Mouse (Mus musculus) kidney, postnatal 25 days (tissue): ENCODE data around the gene Slc25a26.
A peak's percentile ranks its signal among the peaks of the same experiment; 100 is the strongest.

ENCODE experiments used
- DNase-seq, 2 experiments: peaks; one replicate each; pipeline ENCODE4 v3.0.0; 2021; ENCODE audit warnings: mixed read lengths in 2 of 2

The Slc25a26 gene

GRCm38 (mm10) chr6:94604072-94604471, 103.9 kb downstream of the Slc25a26 start:
- no peak for DNase-seq

- DNase-seq = no peak
Observed at GRCm38 (mm10) chr6:94604546-94604945, 104.4 kb downstream of the Slc25a26 start.

- DNase-seq = peak; percentile 39 to 73
Observed at GRCm38 (mm10) chr6:94613235-94613895, 113.2 kb downstream of the Slc25a26 start.

GRCm38 (mm10) chr6:94614346-94614745, 114.2 kb downstream of the Slc25a26 start:
- peak in 1 of 2 experiments; percentile 60 for DNase-seq

- peak; percentile 30 to 65 for DNase-seq
Observed at GRCm38 (mm10) chr6:94615936-94616335, 115.8 kb downstream of the Slc25a26 start.

- no peak for DNase-seq
Observed at GRCm38 (mm10) chr6:94618671-94619070, 118.5 kb downstream of the Slc25a26 start.

GRCm38 (mm10) chr6:94620287-94620686, 120.2 kb downstream of the Slc25a26 start:
- DNase-seq = no peak

- DNase-seq = no peak
Observed at GRCm38 (mm10) chr6:94620801-94621301, 120.7 kb downstream of the Slc25a26 start.

GRCm38 (mm10) chr6:94622983-94623382, 122.9 kb downstream of the Slc25a26 start:
- DNase-seq = peak; percentile 64 to 81

GRCm38 (mm10) chr6:94624543-94624942, 124.4 kb downstream of the Slc25a26 start:
- no peak for DNase-seq

GRCm38 (mm10) chr6:94625896-94626295, 125.8 kb downstream of the Slc25a26 start:
- DNase-seq = no peak

GRCm38 (mm10) chr6:94626807-94627206, 126.7 kb downstream of the Slc25a26 start:
- no peak for DNase-seq

- no peak for DNase-seq
Observed at GRCm38 (mm10) chr6:94627714-94628595, 127.8 kb downstream of the Slc25a26 start.

GRCm38 (mm10) chr6:94628787-94629186, 128.7 kb downstream of the Slc25a26 start:
- DNase-seq = no peak

GRCm38 (mm10) chr6:94631051-94631778, 131.1 kb downstream of the Slc25a26 start:
- no peak for DNase-seq

- DNase-seq = no peak
Observed at GRCm38 (mm10) chr6:94631779-94632082, 131.6 kb downstream of the Slc25a26 start.

- DNase-seq = no peak
Observed at GRCm38 (mm10) chr6:94634274-94634673, 134.1 kb downstream of the Slc25a26 start.

- no peak for DNase-seq
Observed at GRCm38 (mm10) chr6:94634710-94635109, 134.6 kb downstream of the Slc25a26 start.

- no peak for DNase-seq
Observed at GRCm38 (mm10) chr6:94635343-94635742, 135.2 kb downstream of the Slc25a26 start.

GRCm38 (mm10) chr6:94637024-94637434, 136.9 kb downstream of the Slc25a26 start:
- no peak for DNase-seq

GRCm38 (mm10) chr6:94640297-94640696, 140.2 kb downstream of the Slc25a26 start:
- DNase-seq = no peak

- DNase-seq = no peak
Observed at GRCm38 (mm10) chr6:94642048-94642447, 141.9 kb downstream of the Slc25a26 start.

- no peak for DNase-seq
Observed at GRCm38 (mm10) chr6:94643989-94644388, 143.9 kb downstream of the Slc25a26 start.
